Mouse (Mus musculus) right cerebral cortex, postnatal 36 days (tissue): ENCODE data around the gene Camta1.
"Not testable (repeated sequence)": the region's sequence is repeated elsewhere in the genome, so short reads cannot be mapped to it uniquely, and the experiment has no call there.

Experiments used
- DNase-seq, 2 experiments: peaks; one replicate each; pipeline ENCODE4 v3.0.0; 2022; ENCODE audit warnings: low spot score in 2 of 2, mixed read lengths in 1 of 2

The Camta1 gene

DNA sequence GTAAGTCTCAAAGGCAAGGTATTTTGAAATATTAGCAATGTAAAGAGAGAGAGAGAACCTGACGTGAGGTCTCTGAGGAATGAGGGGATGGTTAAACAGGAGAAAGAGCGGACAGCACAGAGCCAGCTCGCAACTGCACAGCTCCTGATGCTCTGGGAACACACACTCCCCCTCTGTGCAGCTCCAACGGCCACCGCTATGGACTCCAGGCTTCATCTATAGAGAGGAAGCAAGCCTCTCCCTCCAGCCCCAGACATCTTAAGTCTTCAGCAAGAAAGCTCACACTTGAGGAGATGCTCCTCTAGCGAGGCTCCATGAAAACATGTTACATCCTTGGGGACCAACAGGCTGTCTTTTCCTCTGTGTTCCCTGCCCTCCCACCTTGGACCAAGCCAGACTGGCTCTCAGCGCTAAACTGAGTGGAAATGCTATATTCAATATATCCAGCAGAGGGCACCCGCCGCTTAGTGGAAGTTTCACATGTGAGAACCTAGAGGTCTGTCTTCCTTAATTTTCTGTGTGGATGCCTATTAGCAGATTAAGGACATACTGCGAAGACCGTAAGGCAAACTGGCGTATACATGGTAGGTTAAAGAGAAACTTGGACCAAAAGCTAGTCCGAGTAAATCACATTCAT lies 788.5 kb downstream of the Camta1 start:
- peak; percentile 52 to 56 for DNase-seq

DNA sequence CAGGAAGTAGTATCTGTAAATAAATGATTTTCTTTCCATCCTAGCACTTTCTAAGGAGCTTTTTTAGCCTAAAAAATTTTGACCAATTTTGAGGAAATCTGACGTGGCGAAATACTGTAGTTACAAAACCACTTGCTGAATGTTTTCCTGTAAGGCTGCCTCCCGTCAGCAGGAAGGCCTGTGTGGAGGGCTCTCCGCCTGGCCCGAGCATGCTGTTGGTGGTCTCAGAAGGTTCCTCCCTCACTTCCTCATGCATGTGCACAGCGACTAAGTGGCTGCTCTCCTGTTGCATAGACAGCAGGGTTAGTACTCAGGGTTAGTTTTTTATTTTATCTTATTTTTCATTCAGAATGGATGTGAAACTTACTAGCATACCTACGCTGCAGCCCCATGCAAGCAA lies 790.7 kb downstream of the Camta1 start:
- no peak for DNase-seq

- DNase-seq: no peak
Observed at GRCm38 (mm10) chr4:151068751-151069150, 792.9 kb downstream of the Camta1 start.

DNA sequence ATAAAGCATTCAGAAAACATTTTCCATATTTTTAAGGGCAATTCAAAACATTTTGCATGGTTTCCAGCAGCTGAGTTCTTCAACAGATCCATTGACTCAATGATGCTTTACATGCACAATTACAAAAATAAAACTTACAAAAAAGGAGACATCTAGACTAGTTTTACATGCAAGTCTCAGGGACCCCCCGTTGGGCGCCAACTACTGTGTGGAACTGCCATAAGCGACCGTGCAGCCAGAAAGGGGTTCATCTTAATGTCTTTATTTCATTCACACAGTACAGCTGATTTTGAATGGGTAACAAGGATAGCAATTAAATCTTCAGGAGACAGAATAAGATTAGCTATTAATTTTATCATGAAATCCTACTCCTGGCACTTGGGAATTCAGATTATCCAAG lies 802.1 kb downstream of the Camta1 start:
- DNase-seq: no peak

DNA sequence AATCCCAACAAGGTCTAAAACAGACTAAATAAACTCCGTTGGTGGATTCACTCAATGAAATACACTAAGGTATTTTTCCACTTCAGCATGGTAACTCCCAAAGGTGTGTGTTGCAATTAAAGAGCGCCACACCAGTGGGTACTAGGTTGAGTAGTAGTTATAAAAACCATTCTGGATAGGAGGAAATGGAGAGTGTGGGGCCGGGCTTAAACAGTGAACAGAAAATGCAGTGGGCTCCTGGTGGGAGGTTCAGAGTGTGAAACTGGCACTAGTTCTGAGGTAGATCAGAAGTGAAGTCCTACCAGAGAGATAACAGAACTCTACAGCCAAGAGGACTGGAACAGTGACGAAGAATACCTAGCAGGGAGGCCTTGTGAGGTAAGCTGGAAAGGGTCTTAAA lies 803.0 kb downstream of the Camta1 start:
- no peak for DNase-seq

- peak; percentile 98 for DNase-seq
Observed at GRCm38 (mm10) chr4:151057347-151058321, 804.0 kb downstream of the Camta1 start, which contains the start of gene Vamp3. TSS of gene Vamp3 (minus strand) at chr4:151057963.

- no peak for DNase-seq
Observed at GRCm38 (mm10) chr4:151051162-151051561, 810.5 kb downstream of the Camta1 start.

DNA sequence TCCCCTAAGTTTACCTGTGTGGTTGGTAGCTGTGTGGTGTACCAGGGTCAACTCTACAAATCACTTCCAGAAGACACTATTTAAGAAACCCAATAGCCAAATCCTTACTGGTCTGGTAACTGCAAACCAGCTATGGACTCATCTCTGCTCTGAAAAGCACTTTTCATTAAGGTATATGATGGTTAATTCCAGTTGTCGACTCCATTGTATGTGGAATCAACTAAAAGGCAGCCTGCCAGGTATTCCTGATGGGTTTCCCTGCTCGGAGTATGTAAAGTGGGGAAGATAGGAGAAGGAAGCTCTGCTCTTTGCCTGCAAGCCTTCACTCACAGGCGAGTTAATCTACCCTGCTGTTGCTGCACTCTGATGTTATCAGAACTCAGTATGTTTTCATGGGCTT lies 815.2 kb downstream of the Camta1 start:
- no peak for DNase-seq

- peak; percentile 45 to 75 for DNase-seq
Observed at GRCm38 (mm10) chr4:151044944-151045570, 816.6 kb downstream of the Camta1 start.

DNA sequence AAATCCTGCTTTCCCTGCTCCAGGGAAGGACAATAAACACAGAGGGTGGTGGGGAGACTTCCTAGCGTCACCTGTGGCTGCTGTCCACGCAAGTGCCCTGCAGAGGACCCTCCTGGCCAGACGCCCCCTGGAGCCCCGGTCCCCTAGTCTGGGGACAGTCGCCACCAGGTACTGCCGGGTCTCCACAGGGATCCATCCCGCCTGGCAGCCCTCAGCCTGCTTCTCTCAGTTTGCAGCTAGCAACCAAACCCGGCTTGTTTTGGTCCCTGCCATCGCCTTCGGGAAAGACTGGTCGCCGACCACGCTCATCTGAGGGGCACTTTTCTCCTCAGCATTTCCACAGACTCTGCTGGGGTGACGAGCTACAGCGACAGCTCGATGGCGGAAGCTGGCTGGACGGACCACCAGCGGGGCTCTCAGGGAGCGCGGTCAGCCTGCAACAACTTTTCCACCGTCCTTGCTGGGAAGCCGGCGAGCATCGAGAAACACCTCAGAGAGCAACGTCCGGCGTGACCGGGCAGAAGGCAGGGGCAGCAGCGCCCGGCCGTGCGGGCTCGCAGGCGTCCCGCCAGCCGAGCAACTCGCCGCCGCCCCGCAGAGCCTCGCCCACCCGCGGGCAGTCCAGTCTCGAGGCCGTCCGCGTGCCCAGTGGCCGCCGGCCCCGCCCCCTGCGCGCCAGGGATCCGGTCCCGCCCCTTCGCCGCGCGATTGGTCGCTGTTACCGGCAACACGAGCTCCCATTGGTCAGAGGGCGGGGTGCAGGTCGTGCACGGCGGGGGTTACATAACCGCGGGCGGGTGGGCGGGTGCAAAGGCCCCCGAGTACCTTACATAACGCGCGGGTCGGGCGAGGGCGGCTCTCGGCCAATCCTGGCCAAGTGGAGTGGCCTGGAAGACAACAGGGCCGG lies 817.4 kb downstream of the Camta1 start, which contains the start of gene Per3:
Gene Per3 (minus strand): TSS at position 629 of the 907 bp plus-strand sequence.
- peak; percentile 96 to 98 for DNase-seq

DNA sequence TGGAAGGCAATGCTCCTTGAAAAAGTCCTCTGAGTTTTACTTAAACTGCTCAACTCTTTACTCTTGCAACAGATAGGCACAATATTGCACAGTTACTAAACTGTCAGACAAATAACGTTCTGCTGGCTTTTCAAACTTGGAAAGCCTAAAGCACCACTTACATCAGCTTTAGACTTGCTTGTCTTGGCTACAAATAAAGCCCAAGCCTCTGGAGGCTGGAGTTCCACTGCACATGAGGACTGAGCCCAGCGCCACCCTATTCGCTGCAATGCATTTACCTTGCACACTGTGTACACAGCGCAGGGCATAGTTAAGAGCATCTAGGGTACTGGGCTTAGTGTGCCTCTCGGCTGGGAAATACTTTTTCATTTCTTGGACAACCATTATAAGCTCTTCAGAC lies 818.4 kb downstream of the Camta1 start:
- DNase-seq: no peak

- peak; percentile 51 to 67 for DNase-seq
Observed at GRCm38 (mm10) chr4:151041506-151041905, 820.2 kb downstream of the Camta1 start.

DNA sequence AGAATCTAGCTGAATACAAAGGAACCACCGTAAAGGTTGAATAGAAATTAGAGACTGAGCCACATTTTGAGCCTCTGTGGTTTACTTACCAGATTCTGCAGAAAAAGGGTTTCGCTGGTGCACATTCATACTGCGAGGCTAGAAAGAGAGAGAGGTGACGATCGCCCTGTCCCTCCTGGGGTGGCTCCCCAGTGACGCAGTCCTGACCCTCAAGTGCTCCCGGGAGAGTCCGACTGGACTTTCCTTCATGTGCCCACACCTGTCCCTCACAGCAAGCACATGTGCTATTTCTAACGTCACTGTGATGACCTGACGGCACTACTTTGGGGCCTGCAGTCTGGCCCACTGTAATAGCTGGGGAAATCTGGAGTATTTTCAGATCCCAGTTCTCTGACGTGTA lies 823.9 kb downstream of the Camta1 start:
- DNase-seq: no peak

- no peak for DNase-seq
Observed at GRCm38 (mm10) chr4:151036521-151036920, 825.2 kb downstream of the Camta1 start.

- no peak for DNase-seq
Observed at GRCm38 (mm10) chr4:151027001-151027400, 834.7 kb downstream of the Camta1 start.

DNA sequence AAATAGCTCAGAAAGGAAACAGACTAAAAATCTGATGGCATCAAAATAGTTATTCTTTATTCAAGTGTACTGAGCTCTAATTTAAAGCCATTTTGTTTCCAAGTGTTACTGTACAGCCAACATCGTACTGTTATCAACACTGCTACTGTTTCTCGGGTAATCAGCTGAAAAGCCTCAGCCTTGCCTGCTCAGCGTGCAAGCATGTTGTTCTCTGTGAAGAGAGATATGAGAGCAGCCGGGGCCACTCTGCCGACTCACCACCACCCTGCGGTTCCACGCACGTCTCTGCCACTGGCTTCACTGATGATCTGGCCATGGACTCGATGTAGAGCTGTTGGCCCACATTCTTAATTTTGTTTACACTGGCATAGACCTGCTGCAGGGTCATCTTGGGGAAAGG lies 837.5 kb downstream of the Camta1 start:
- no peak for DNase-seq

DNA sequence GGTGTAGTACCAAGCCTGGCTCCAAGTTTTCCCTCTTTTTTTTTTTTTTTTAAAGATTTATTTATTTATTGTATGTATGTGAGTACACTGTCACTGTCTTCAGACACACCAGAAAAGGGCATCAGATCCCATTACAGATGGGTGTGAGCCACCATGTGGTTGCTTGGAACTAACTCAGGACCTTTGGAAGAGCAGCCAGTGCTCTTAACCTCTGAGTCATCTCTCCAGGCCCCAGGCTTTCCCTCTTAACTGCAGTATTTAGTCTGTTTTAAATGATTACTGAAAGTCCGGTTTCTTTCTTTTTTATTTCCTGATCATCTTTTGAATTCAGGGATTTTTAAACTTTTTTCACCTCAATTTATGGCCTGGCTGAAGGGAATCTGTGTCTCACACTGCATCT lies 844.3 kb downstream of the Camta1 start:
- not testable (repeated sequence) for DNase-seq

- no peak for DNase-seq
Observed at GRCm38 (mm10) chr4:151015946-151016345, 845.7 kb downstream of the Camta1 start.

DNA sequence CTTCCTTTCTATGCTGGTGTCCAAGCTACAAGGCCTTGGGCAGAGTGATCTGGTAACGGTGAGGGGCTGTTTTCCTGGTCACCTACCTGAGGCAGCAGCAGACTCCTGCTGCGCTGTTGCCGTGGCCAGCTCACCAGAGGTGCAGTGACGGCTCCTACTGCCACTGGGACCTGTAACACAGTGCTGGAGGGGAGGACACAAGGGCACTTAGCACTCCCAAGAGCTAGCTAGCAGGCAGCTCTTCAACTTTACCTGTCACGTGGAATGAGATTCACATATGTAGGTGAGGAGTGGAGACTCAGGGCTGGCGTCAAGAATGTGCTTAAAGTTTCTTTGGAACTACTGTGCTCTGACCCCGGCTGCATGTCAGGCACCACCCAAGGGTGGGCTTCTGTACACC lies 851.4 kb downstream of the Camta1 start:
- no peak for DNase-seq

DNA sequence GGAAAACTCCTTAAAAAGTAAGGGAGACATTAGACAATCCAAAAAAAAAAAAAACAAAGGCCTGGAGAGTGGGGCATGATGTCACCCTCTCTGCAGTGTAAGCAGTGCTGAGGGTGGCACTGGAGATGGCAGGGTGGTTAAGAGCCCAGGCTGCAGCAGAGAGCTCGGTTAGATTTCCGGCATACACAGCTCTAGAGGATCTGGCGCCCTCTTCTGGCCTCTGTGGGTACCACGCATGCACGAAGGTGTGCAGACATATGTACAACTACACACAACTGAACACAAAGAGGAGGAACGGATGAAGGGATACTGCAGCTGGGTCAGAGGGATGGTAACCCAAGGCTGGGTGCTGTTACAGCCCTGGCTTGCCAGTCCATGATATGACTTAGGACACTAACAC lies 854.7 kb downstream of the Camta1 start:
- DNase-seq: no peak

GRCm38 (mm10) chr4:151005656-151006318 lies 855.9 kb downstream of the Camta1 start:
- DNase-seq: no peak
